Mouse (Mus musculus) hindlimb bud, embryonic 11.5 days (tissue): ENCODE data around the gene Tlcd2.

Experiments used
- DNase-seq: peaks from one replicate; pipeline ENCODE4 v3.0.0-alpha.2; 2012; ENCODE audit warnings: low read depth, low spot score; ENCODE audit errors: extremely low spot score

The Tlcd2 gene

GRCm38 (mm10) chr11:75466731-75467505, 5.4 kb downstream of the Tlcd2 start:
- no peak for DNase-seq

- DNase-seq, result no peak
Observed at GRCm38 (mm10) chr11:75467512-75468215, 6.1 kb downstream of the Tlcd2 start.

- no peak for DNase-seq
Observed at GRCm38 (mm10) chr11:75468410-75468809, 6.9 kb downstream of the Tlcd2 start.

DNA sequence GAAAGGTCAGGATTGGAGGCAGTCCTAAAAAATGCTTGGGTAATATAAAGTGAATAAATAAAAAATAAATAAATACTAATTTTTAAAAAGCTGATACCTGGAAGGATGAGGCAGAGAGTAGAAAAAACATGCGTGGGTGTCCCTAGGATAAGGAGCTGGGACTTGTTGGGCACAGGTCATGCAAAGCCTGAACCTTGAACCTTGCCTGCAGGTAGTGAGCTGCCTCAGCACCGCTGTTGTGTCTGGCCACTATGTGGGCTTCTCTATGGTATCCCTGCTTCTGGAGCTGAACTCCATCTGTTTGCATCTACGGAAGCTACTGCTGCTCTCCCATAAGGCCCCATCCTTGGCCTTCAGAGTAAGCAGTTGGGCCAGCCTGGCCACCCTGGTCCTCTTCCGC, 7.7 kb downstream of the Tlcd2 start:
- no peak for DNase-seq

- DNase-seq, result no peak
Observed at GRCm38 (mm10) chr11:75470675-75471074, 9.2 kb downstream of the Tlcd2 start.

DNA sequence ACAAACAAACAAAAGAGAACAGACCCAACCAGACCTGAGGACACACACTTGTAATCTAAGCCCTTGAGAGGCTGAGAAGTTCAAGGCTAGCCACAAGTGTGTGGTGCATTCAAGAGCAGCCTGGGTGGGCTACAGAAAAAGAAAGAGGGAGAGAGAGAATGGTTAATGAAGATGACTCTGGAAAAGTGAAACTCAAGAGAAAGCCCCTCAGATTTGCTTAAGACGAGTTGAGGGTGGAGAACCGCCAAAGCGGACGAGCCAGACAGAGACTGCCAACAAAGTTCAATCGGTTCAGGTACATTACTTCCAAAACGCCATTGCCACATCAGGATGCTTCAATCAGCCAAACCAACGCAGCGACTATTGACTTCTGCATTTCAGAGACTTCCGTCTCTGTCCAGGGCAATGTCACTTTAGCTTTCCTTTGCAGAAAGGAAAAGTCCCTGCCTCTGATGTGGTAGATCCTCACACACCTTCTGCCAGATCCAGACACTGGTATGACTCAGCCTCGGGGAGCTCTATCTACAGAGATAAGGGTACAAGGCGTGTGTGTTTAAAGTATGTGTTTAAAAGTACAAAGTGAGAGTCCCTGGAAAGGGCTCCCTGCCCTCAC, 11.1 kb downstream of the Tlcd2 start:
- DNase-seq, result no peak

GRCm38 (mm10) chr11:75473376-75473775, 11.9 kb downstream of the Tlcd2 start:
- no peak for DNase-seq

- no peak for DNase-seq
Observed at GRCm38 (mm10) chr11:75486192-75486591, 24.7 kb downstream of the Tlcd2 start.

DNA sequence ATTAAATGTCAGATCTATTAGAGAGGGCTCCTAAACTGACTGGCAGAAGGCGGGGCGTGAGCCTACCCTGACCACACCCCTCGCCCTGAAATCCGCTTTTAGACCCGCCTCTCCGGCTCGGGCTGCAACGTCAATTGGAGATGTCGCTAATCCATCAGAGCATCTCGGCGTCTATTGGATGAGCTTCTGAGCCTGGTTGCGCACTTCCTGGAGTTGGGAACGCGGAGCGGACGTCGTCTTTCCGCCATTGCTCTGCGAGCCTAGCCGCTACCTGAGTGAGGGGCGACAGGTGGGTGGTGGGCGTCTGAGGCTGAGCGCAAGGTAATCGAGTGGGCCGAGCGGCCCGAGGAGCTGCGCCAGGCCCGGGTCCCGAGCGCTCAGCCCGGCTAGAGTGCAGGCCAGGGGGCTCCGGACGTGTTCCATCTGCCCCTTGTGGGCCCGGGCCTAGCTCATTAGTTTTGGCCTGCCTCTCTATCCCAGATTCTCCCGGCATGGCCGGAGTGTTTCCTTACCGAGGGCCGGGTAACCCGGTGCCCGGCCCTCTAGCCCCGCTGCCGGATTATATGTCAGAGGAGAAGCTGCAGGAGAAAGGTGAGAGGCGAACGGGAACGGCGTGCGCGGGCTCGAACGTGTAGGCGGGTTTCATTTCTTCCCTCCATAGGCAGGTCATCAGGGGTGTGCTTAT, 25.2 kb downstream of the Tlcd2 start, which contains the start of gene Prpf8:
Prpf8 (plus strand) TSS at position 216 of the 685 bp plus-strand sequence.
- DNase-seq, result peak; percentile 95

GRCm38 (mm10) chr11:75487496-75487895, 26.0 kb downstream of the Tlcd2 start:
- no peak for DNase-seq

GRCm38 (mm10) chr11:75494296-75495049, 33.0 kb downstream of the Tlcd2 start:
- no peak for DNase-seq

- no peak for DNase-seq
Observed at GRCm38 (mm10) chr11:75498126-75498525, 36.6 kb downstream of the Tlcd2 start.

GRCm38 (mm10) chr11:75508162-75508561, 46.6 kb downstream of the Tlcd2 start:
- DNase-seq, result no peak

- DNase-seq, result no peak
Observed at GRCm38 (mm10) chr11:75508904-75509303, 47.4 kb downstream of the Tlcd2 start.

GRCm38 (mm10) chr11:75509741-75510626, 48.5 kb downstream of the Tlcd2 start, which contains the start of gene Rilp:
Gene Rilp, plus strand, starts transcription at chr11:75510094.
- DNase-seq, result no peak

GRCm38 (mm10) chr11:75510627-75510993, 49.1 kb downstream of the Tlcd2 start:
- DNase-seq, result peak; percentile 73

- DNase-seq, result no peak
Observed at GRCm38 (mm10) chr11:75511213-75511612, 49.7 kb downstream of the Tlcd2 start.

- no peak for DNase-seq
Observed at GRCm38 (mm10) chr11:75512301-75513018, 50.9 kb downstream of the Tlcd2 start.

DNA sequence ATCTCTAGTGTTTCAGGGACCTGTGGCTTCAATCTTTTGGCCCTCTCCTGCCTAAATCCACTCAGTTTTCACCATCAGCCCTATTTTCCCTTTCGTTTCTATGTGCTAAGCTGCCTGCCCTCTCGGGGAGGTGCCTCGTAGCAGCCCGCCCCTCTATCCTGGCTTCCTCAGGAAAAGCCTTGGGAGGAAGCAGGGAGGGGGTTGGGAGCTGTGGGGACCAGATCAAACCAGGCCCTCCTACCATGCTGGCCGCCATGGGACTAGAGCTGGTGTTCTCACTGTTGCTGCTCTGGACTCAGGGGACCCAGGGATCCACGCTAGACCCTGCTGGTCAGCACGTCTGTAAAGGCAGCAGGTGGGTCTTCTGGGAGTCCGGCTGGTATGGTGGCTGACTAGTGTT, 51.8 kb downstream of the Tlcd2 start, which contains the start of gene Scarf1:
Scarf1 (plus strand) TSS at position 205 of the 400 bp plus-strand sequence.
- DNase-seq, result no peak
